Mouse (Mus musculus): Measurements from ENCODE around the gene Dazap2. TPM values are rescaled to one million over a fixed set of nuclear protein-coding genes. Genes with fewer than 3 reads are reported as not detected.

The Dazap2 gene
- total RNA-seq, 2 experiments from 2014 or later = 106 to 120 TPM

DNA sequence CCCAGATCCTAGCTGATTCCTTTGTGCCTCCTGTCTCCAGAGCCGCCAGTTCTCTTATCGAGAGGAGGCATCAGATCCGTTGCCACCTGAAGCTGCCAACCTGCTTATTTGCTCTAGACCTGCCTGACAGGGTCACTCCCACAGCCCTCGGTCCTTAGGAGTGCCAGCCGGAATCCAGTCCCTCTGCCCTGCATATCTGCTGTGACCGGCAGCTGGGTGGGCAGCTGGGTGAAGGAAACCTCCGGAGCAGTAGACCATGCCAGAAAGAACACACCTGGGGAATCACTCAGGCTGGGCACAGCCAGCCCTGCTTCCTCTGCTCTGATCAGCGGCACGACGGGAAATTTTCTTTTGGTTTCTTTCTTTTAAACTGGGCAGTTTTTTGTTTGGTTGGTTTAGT, 18.2 kb downstream of the Dazap2 start:
- no peak for DNase-seq (ENCODE audit: low spot score in 2 of 2)
- intact Hi-C loops (cut with DNase I) = no loop called here

DNA sequence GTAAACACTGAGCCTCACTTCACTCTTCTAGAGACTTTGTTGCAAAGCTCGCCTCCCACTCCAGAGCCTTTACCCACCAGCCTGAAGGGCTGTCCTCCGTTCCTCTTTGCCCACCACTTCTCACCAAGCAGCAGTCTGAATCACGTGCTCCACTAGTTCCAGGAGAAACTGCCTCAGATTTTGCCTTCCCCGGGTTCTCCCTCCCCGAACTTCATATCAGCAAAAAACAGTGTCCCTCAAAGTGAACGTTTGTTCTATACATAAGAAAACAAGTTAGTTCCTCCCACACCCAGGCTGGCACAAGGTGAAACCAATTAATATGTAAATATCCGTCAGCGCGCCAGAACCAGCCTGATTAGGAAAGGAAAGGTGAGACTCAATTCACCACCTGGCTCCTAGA, 20.1 kb downstream of the Dazap2 start:
- intact Hi-C loops (cut with DNase I) = no loop called here
- DNase-seq (ENCODE audit: low spot score in 2 of 2) = no peak

DNA sequence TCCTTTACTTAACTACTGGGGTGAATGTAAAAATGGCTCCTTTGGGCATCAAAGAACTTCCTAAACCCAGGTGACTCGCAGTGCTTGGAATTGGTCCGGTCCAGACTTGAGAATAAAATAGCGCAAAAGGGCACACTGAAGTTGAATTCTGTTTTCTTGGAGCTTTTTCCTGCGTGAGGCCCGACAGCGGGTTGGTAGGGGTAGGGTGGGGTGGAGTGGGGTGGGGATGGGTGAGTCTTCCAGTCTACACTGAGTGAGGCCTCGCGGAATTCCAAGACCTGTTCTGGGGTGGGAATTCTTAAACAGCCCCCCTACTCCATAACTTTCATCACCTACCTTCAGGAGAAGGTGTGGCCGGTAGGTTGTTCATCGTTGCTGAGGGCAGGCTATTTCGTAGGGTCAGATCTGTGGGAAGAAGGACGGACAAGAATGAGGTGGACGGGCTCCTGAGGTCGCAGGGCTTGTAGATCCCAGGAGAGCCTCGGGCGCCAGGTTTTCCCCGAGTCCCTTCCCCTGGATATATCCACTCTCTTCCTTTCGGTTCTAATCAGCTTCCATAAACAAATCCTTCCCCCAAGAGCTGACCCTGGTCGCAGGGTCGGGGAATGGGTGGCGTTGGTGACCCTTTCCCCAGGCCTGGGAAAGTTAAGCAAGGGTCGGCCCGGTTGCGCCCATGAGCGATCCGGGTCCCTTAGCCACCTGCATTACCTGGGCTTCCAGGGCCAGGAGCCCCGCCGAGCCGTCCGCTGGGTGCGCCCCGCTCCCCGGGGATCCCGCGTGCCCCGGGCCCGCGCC, 20.9 kb downstream of the Dazap2 start:
- intact Hi-C loops (cut with DNase I) = no loop called here
- DNase-seq (ENCODE audit: low spot score in 2 of 2) = no peak

DNA sequence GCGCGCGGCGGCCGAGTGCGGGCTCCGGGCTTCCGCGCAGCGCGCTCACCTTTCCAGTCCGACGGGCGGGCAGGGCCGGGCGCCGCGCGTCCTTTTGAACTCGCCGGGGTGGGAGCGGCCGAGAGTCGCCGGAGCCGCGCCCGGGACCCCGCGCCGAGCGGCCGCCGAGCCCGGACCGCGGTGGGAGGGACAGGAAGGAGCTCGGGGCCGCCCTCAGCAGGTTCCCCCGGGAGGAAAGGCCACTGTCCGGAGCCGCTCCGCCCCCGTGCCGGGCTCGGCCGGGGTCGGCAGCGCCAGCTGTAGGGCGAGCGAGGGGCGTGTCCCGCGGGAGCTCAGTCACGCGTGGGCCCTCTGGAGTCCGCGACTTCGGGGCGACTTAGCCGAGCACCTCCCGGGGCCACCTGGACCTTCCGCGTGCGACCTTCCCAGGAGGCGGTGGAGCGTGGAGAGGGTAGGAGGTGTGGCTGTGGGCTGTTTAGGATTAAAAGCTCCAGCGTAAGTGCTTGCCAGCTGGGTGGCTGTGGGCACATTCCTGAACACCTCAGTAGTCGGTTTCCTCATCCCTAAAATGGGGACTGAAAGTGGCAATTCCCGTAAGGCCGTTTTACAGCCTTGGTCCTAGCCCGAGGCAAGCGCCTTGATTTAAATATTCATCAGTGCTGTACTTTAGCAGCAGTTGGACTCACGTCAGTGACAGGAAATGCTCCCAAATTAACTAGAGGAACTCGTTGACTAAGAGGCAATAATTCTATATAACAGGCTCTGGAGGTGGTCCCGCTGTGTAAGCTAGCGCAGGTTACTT, 21.8 kb downstream of the Dazap2 start, which contains the start of gene Smagp:
Gene Smagp (minus strand): TSS at position 241 of the 802 bp plus-strand sequence.
- intact Hi-C loops (cut with DNase I) = no loop called here

DNA sequence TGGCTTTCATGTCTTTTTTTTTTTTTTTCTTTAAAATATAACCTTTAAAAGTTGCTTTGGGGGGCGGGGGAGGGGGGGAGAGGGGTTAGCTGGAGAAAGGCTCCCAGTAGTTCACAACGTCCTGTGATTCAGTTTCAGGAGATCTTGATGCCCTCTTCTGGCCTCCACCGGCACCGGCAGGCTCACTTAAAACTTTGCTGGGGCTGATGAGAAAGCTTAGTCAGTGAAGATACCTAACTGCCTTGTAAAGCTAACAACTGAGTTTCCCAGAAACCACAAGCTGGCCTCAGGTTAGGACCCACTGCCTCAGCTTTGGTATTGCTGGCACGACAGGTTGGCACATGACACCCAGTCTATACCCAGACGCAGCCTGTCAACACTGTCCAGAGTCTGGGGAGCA, 22.5 kb downstream of the Dazap2 start:
- intact Hi-C loops (cut with DNase I) = no loop called here
- DNase-seq (ENCODE audit: low spot score in 2 of 2) = no peak

More for the DNA sequence above, 21.8 kb downstream of the Dazap2 start, which contains the start of gene Smagp:
- no peak for DNase-seq (ENCODE audit: low spot score in 2 of 2)

DNA sequence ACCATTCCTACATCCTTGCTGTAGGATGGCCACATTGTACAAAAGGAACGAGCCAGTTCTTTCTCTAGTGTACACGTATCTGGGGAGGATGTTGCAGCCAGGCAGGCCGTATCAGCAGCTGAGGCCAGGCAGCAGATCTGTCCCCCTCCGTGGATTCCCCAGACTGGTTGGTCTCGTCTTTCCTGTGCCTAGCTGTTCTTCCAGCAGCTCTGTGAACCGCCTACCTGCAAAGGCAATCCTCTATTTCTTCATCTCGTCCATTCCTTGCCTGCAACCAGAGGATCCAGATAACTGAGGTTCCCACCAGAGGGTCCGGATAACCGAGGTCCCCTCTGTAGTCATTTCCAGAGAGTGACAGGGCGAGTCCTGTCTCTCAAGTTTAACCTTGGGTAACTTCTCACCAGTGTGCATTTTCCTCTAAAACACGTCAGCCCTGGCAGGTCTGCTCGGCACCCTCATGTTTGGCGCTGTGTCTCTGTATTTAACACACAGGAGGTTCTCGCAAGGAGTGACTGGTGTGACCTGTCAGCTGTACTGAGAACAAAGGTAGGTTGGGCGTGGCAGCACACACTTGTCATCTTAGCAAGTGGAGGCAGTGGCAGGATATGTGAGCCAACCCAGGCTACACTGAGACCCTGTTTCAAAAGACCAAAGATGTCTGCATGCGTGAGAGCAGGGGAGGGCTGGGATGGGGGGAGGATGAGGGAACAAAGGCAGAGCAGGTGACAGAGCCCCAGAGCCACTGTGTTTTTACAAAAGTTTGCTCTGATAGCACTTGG, 25.0 kb downstream of the Dazap2 start:
- DNase-seq (ENCODE audit: low spot score in 2 of 2) = no peak
- intact Hi-C loops (cut with DNase I) = no loop called here

DNA sequence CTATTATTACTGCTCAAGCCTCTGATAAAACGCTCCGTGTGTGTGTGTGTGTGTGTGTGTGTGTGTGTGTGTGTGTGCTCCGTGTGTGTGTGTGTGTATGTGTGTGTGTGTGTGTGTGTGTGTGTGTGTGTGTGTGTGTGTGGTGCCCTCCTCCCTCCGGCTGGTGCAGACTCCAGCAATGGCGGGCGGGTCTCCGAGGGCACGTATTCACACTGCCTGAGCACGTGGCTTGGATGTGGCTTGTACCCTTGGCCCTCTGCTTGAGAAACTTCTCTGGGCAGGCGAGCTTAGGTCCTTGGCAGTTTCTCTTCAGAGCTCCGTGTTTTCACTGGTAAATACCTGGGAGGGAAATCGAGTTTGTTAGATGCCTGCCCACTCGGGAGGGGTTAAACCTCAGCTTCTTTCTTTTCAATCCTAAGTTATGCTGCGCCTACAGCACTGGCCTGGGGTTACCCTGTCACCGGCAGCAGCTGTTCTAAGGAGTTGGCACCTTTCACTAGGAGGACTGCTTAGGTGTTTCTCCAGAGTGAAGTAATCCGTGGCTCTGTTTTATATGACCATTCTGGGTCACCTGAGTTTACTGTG, 26.2 kb downstream of the Dazap2 start:
- intact Hi-C loops (cut with DNase I) = no loop called here
- no peak for DNase-seq (ENCODE audit: low spot score in 2 of 2)

DNA sequence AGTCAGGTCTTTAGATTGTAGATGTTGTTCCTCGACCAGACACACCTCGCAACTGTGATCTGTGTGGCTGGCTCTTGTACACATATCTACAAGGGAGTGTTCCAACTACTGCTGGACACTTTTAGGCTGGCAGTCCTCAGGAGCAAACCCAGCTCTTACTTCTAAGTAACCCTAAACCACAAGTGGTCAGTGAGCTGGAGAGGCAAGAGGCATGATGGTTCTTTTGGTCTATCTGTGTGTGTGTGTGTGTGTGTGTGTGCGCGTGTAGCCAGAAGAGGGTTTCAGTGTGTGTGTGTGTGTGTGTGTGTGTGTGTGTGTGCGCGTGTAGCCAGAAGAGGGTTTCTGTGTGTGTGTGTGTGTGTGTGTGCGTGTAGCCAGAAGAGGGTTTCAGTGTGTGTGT, 27.3 kb downstream of the Dazap2 start:
- no peak for DNase-seq (ENCODE audit: low spot score in 2 of 2)
- intact Hi-C loops (cut with DNase I) = no loop called here

DNA sequence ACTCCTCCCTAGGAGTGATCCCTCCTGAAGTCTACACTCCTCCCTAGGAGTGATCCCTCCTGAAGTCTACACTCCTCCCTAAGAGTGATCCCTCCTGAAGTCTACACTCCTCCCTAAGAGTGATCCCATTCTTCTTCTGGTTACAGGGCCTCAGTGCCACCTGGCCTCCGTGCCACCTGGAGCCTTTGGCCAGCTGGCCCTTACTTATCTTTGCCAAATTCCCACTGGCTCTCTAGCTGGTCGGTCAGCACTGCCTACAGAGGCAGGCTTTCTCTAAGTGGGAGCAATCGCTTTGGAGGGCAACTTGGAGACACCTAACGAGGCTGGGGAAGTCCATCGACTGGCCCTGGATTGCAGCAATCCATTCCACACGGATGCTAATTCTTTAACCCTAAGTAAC, 31.0 kb downstream of the Dazap2 start:
- intact Hi-C loops (cut with DNase I) = no loop called here
- no peak for DNase-seq (ENCODE audit: low spot score in 2 of 2)

GRCm38 (mm10) chr15:100650111-100650510, 35.0 kb downstream of the Dazap2 start:
- intact Hi-C loops (cut with DNase I) = no loop called here
- DNase-seq (ENCODE audit: low spot score in 2 of 2) = no peak

DNA sequence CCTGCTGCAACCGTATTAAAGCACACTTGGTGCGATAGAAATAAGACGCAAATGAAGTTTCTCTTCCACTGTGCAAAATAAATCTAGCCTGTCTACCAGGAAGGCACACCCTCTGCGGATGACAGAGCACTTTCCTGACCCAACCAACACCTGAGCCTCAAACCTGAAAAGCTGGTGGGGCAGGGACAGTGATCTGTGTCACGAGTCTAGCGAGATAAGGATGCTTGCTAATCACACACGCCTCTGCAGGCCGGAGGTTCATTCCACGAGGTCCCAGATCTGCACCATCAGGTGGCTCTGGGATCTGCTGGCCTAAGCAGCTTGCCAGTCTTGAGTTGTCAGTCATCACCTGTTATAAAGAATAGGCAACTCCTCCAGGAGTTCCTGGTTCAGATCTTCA, 36.5 kb downstream of the Dazap2 start:
- intact Hi-C loops (cut with DNase I) = no loop called here
- DNase-seq (ENCODE audit: low spot score in 2 of 2) = no peak

DNA sequence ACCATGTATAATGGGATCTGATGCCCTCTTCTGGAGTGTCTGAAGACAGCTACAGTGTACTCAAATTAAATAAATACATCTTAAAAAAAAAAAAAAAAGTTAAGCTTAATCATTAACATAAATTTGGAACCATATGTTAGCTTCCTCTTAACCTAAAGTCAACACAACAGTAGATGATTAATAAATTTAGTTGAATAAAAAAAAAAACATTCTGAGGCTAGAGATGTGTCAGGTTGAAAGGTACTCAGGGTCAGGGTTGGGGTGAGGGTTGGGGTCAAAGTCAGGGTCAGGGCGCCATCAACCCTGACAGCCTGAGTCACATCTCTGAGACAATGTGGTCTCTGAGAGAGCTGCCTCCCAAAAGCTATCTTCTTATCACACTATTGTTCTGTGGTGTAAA, 39.1 kb downstream of the Dazap2 start:
- DNase-seq (ENCODE audit: low spot score in 2 of 2) = no peak
- intact Hi-C loops (cut with DNase I) = no loop called here

DNA sequence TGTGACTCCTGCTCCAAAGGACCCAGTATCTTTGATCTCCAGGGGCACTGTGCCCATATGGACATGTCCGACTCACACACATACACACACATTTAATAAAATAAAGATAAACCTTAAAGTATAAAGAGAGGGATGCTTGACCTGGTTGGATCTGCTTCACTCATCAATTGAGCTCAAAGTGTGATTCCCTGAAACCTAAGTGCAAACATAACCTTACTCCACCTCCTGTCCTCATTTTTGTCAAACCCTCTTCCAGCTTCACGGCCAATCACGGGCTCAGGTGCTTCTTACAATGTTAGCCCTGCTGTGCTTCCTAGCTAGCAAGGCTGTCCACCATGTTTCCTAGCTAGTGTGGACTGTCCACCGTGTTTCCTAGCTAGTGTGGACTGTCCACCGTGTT, 40.1 kb downstream of the Dazap2 start:
- intact Hi-C loops (cut with DNase I) = no loop called here
- no peak for DNase-seq (ENCODE audit: low spot score in 2 of 2)

GRCm38 (mm10) chr15:100660306-100660705, 45.2 kb downstream of the Dazap2 start:
- intact Hi-C loops (cut with DNase I) = no loop called here
- DNase-seq (ENCODE audit: low spot score in 2 of 2) = no peak

- intact Hi-C loops (cut with DNase I) = no loop called here
- no peak for DNase-seq (ENCODE audit: low spot score in 2 of 2)
Observed at GRCm38 (mm10) chr15:100660805-100661204, 45.7 kb downstream of the Dazap2 start.

DNA sequence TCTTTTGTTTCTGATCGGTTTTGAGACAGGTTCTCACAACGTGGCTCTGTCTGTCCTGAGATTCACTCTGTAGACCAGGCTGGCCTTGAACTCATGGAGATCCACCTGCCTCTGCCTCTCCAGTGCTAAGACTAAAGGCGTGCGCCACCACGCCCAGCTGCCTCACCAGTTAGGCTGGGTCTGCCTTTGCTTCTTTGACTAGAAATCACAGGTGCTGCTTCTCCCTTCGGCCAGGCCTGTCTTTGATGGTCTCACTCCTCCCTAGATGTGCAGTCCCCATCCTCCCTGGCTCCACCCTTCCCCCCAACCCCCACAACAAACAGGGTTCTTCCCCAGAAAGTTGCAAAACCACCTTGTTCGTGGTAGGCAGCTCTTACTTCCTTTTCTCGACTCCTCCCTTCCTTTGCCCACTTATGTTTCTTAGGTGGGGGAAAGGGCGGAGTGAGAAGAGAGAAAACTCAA, 49.7 kb downstream of the Dazap2 start:
- intact Hi-C loops (cut with DNase I) = no loop called here

DNA sequence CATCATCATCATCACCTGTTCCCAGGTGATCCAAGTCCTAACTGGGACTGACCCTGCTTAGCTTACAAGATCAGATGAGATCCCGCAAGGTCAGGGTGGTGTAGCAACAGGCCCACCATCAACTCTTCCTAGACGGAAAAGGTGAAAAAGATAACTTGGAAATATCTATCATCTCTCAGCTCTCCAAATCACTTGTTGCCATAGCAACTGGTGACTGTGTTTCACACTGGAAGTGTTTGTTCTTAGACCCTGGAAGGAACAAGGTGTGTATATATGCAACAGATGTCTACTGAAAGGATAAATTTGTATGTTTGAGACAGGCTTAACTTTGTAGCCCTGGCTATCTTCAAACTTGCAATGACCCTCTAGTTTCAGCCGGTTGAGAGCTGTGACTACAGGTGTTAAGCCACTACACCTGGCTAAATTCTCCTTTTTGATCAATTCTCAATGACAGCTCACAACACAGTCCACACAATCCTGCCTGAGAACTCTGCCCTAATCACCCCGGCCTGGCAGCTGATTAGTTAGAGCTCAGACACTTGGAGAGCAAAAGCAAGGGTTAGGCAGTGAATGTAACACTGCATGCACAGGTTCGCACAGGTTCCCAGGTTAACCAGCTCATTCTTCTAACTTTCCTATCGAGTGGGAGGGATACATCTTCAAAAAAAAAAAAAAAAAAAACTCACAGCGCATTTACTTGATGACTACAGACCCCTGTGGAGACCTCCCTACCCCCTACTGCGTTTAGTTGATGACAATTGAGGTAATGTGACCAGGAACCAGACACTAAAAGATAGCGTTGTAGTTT, 50.5 kb downstream of the Dazap2 start:
- intact Hi-C loops (cut with DNase I) = no loop called here
- DNase-seq (ENCODE audit: low spot score in 2 of 2) = no peak

More for the DNA sequence above, 49.7 kb downstream of the Dazap2 start:
- DNase-seq (ENCODE audit: low spot score in 2 of 2) = no peak

GRCm38 (mm10) chr15:100666219-100666696, 51.1 kb downstream of the Dazap2 start:
- no peak for DNase-seq (ENCODE audit: low spot score in 2 of 2)
- intact Hi-C loops (cut with DNase I) = no loop called here

- intact Hi-C loops (cut with DNase I) = no loop called here
- no peak for DNase-seq (ENCODE audit: low spot score in 2 of 2)
Observed at GRCm38 (mm10) chr15:100666851-100667250, 51.7 kb downstream of the Dazap2 start.
